8 mouse cellular contexts compared by ENCODE assay signal in genomic region chr16:8494268-8494667, GRCm38 (mm10). TPM values are rescaled to one million over a fixed set of nuclear protein-coding genes. Genes with fewer than 3 reads are reported as not detected.
DNase-seq lines count a peak whose midpoint lies in the region; ATAC-seq and TF ChIP-seq lines count a peak whose summit lies in the region.

No protein-coding gene starts in this region.

- peak; percentile 97 for TF ChIP-seq CTCF in cortical plate, adult 2 months (IDR thresholded peaks at IDR 0.05; ENCODE audit: extremely low read depth, insufficient read depth, low read length)
- peak; percentile 95 for TF ChIP-seq CTCF in intestine, postnatal 0 days (IDR thresholded peaks at IDR 0.05; ENCODE audit: low read depth)

- TF ChIP-seq POLR2A in cortical plate, adult 2 months (IDR thresholded peaks at IDR 0.05; ENCODE audit: extremely low read depth, insufficient read depth, low read length): no peak

- no peaks in the 10 kb centered on the region for H3K9me3 ChIP-seq in intestine, postnatal 0 days (ENCODE audit: control insufficient read depth)
- H3K9me3 ChIP-seq in limb, embryonic 11.5 days (ENCODE audit: control insufficient read depth, low read length): no peaks in the 10 kb centered on the region
- H3K9me3 ChIP-seq in stomach, embryonic 14.5 days (ENCODE audit: control insufficient read depth, low read depth, low read length): no peaks in the 10 kb centered on the region

- H3K36me3 ChIP-seq in intestine, postnatal 0 days (ENCODE audit: control insufficient read depth, insufficient read depth): no peaks in the 10 kb centered on the region
- no peaks in the 10 kb centered on the region for H3K36me3 ChIP-seq in limb, embryonic 11.5 days (ENCODE audit: control insufficient read depth, insufficient read depth, low read length)
- H3K36me3 ChIP-seq in stomach, embryonic 14.5 days (ENCODE audit: control insufficient read depth, insufficient read depth, low read length): peaks cover 4% of the 10 kb centered on the region; the same call in 1 of the 2 replicates

- H3K9ac ChIP-seq in intestine, postnatal 0 days (ENCODE audit: low read depth, low read length): no peak overlapping the region
- H3K9ac ChIP-seq in limb, embryonic 11.5 days (ENCODE audit: low read length): no peak overlapping the region
- H3K9ac ChIP-seq in stomach, embryonic 14.5 days (replicated peaks; ENCODE audit: low read depth, low read length): no peak overlapping the region

- no peaks in the 10 kb centered on the region for H3K27me3 ChIP-seq in intestine, postnatal 0 days (replicated peaks; ENCODE audit: control insufficient read depth, insufficient read depth, low read length)
- no peaks in the 10 kb centered on the region for H3K27me3 ChIP-seq in limb, embryonic 11.5 days (ENCODE audit: control insufficient read depth, insufficient read depth, low read length)
- H3K27me3 ChIP-seq in stomach, embryonic 14.5 days (ENCODE audit: control insufficient read depth, insufficient read depth, low read length): no peaks in the 10 kb centered on the region

- 21% methylated on average over 4 of the region's 4 CpGs for WGBS in intestine, postnatal 0 days
- WGBS in limb, embryonic 11.5 days: 21% methylated on average over 4 of the region's 4 CpGs
- WGBS in stomach, embryonic 14.5 days: 22% methylated on average over 4 of the region's 4 CpGs

- H3K4me1 ChIP-seq in cortical plate, adult 2 months (ENCODE audit: control insufficient read depth, insufficient read depth, low read length): no peaks in the 10 kb centered on the region
- H3K4me1 ChIP-seq in intestine, postnatal 0 days (replicated peaks; ENCODE audit: control insufficient read depth, insufficient read depth, low read length): no peaks in the 10 kb centered on the region; the same call in 1 of the 2 replicates
- no peaks in the 10 kb centered on the region for H3K4me1 ChIP-seq in limb, embryonic 11.5 days (ENCODE audit: control insufficient read depth, insufficient read depth, low read length)
- no peaks in the 10 kb centered on the region for H3K4me1 ChIP-seq in stomach, embryonic 14.5 days (ENCODE audit: control insufficient read depth, insufficient read depth, low read length)

- no peak overlapping the region for H3K4me2 ChIP-seq in intestine, postnatal 0 days (replicated peaks; ENCODE audit: low read depth)
- H3K4me2 ChIP-seq in limb, embryonic 11.5 days (ENCODE audit: low read depth, severe bottlenecking): no peak overlapping the region
- no peak overlapping the region for H3K4me2 ChIP-seq in stomach, embryonic 14.5 days (replicated peaks; ENCODE audit: low read depth, low read length)

- intact Hi-C loops in gastrocnemius, postnatal 14 days (cut with DNase I; ENCODE audit: low total_unique reads): loop anchor here (10.0 kb wide), 1 partner anchor 151 kb away; no protein-coding TSS in a partner anchor

- peak; percentile 65 for DNase-seq in CD4-positive helper T cell, adult 2 months (ENCODE audit: low read depth, low spot score)
- peak; percentile 56 to 63 for DNase-seq in adrenal gland, adult 18-20 months (ENCODE audit: low spot score in 2 of 2)
- DNase-seq in gastrocnemius, postnatal 14 days: peak; percentile 58
- DNase-seq in limb, embryonic 11.5 days (ENCODE audit: low spot score): peak; percentile 76
- DNase-seq in naive thymus-derived CD4-positive, alpha-beta T cell, adult 2 months (ENCODE audit: low read depth): peak; percentile 72

- peak; percentile 72 for ATAC-seq in intestine, postnatal 0 days
- peak; percentile 44; the same call in 1 of the 2 replicates for ATAC-seq in limb, embryonic 11.5 days (ENCODE audit: insufficient number of reproducible peaks, low FRiP score, low TSS enrichment, low read depth)
- ATAC-seq in stomach, embryonic 14.5 days (ENCODE audit: insufficient number of reproducible peaks, insufficient read depth, low FRiP score, low read depth): peak; percentile 68

- no peak overlapping the region for H3K4me3 ChIP-seq in cortical plate, adult 2 months (ENCODE audit: insufficient read depth, low read length)
- no peak overlapping the region for H3K4me3 ChIP-seq in intestine, postnatal 0 days (ENCODE audit: low read depth, low read length)
- H3K4me3 ChIP-seq in limb, embryonic 11.5 days (ENCODE audit: low read depth, low read length): no peak overlapping the region
- H3K4me3 ChIP-seq in stomach, embryonic 14.5 days (ENCODE audit: low read depth, low read length): no peak overlapping the region

- no peak overlapping the region for H3K27ac ChIP-seq in cortical plate, adult 2 months (ENCODE audit: insufficient read depth, low read length)
- H3K27ac ChIP-seq in intestine, postnatal 0 days (ENCODE audit: low read depth, low read length): no peak overlapping the region
- H3K27ac ChIP-seq in limb, embryonic 11.5 days (replicated peaks; ENCODE audit: low read depth, low read length): no peak overlapping the region
- H3K27ac ChIP-seq in stomach, embryonic 14.5 days (ENCODE audit: low read length): no peak overlapping the region

RNA-seq across cellular contexts. Expression of gene Abat, which starts 19.0 kb away (rescaled TPM):
- 100 to 1,000 TPM in 1 of 2 experiments, 10 to 100 TPM in 1; 64.8 to 124 TPM for total RNA-seq in adrenal gland, adult 18-20 months (2021)
- 152 and 173 TPM in 2 replicates for polyA plus RNA-seq in cortical plate, adult 2 months (2012; rRNA removed)
- total RNA-seq in gastrocnemius, postnatal 14 days (2021): 1 to 10 TPM; 5.5 to 6.4 TPM
- 30.8 and 31.0 TPM in 2 replicates for polyA plus RNA-seq in intestine, postnatal 0 days (2015; fragmentation: Nextera tagmentation; extraction: Ambion mirVana)
- polyA plus RNA-seq in limb, embryonic 11.5 days (2014; fragmentation: Nextera tagmentation; extraction: Ambion mirVana): 18.5 and 23.3 TPM in 2 replicates
- 16.2 and 19.0 TPM in 2 replicates for polyA plus RNA-seq in stomach, embryonic 14.5 days (2014; fragmentation: Nextera tagmentation; extraction: Ambion mirVana)

RNA-seq across cellular contexts. Expression of gene Mettl22, which starts 23.7 kb away (rescaled TPM):
- total RNA-seq in adrenal gland, adult 18-20 months (2021): 10 to 100 TPM; 13.3 to 18.1 TPM
- 69.3 and 69.5 TPM in 2 replicates for polyA plus RNA-seq in cortical plate, adult 2 months (2012; rRNA removed)
- 10 to 100 TPM; 61.1 to 67.3 TPM for total RNA-seq in gastrocnemius, postnatal 14 days (2021)
- 12.3 and 14.8 TPM in 2 replicates for polyA plus RNA-seq in intestine, postnatal 0 days (2015; fragmentation: Nextera tagmentation; extraction: Ambion mirVana)
- 14.1 and 17.4 TPM in 2 replicates for polyA plus RNA-seq in limb, embryonic 11.5 days (2014; fragmentation: Nextera tagmentation; extraction: Ambion mirVana)
- 19.0 and 21.7 TPM in 2 replicates for polyA plus RNA-seq in stomach, embryonic 14.5 days (2014; fragmentation: Nextera tagmentation; extraction: Ambion mirVana)
